Mouse (Mus musculus) G1E (cell line): ENCODE results near the gene Gm5105. TPM values are rescaled to one million over a fixed set of nuclear protein-coding genes. Genes with fewer than 3 reads are reported as not detected.

Experiments
- ATAC-seq: 2 replicates; pipeline ENCODE4 v1.8.0; 2016; ENCODE audit warnings: mild to moderate bottlenecking; ENCODE audit not compliant: insufficient number of reproducible peaks, poor library complexity, low FRiP score, severe bottlenecking; ENCODE audit errors: extremely low read depth
- DNase-seq: peaks from one replicate; pipeline ENCODE4 v3.0.0; 2012; ENCODE audit warnings: low spot score
- H3K27me3 ChIP-seq: 2 replicates; pipeline ENCODE4 v1.6.1; 2012; ENCODE audit warnings: mild to moderate bottlenecking, low read length, inconsistent platforms; ENCODE audit not compliant: insufficient read depth
- H3K36me3 ChIP-seq: replicated peaks from 2 replicates; pipeline ENCODE3; 2012; ENCODE audit warnings: mild to moderate bottlenecking, inconsistent platforms
- H3K4me1 ChIP-seq: 2 replicates; pipeline ENCODE4 v1.6.1; 2012; ENCODE audit warnings: low read depth, low read length, inconsistent platforms, mixed read lengths; ENCODE audit not compliant: insufficient read depth
- H3K4me3 ChIP-seq: 2 replicates; pipeline ENCODE4 v1.5.1; 2012; ENCODE audit warnings: low read depth, mild to moderate bottlenecking, inconsistent platforms, low read length, moderate library complexity, mixed read lengths
- H3K9me3 ChIP-seq: replicated peaks from 2 replicates; pipeline ENCODE4 v1.6.1; 2012; ENCODE audit warnings: inconsistent platforms
- CTCF ChIP-seq: IDR thresholded peaks from 2 replicates; pipeline ENCODE4 v1.5.1; 2012; ENCODE audit warnings: low read depth, low read length, inconsistent platforms, mixed read lengths
- GATA1 ChIP-seq: IDR thresholded peaks from 2 replicates; pipeline ENCODE4 v1.6.1; 2012; ENCODE audit warnings: borderline replicate concordance, low read length, inconsistent platforms, mixed read lengths
- GATA2 ChIP-seq: IDR thresholded peaks from 2 replicates; pipeline ENCODE4 v1.6.1; 2012; ENCODE audit warnings: low read depth, low read length, inconsistent platforms, borderline replicate concordance
- POLR2AphosphoS5 ChIP-seq: IDR thresholded peaks from 2 replicates; pipeline ENCODE4 v1.6.1; 2012; ENCODE audit warnings: low read depth, low read length, inconsistent platforms; ENCODE audit not compliant: insufficient replicate concordance
- TAL1 ChIP-seq: conservative IDR thresholded peaks from 2 replicates; pipeline ENCODE4 v1.6.1; 2012; ENCODE audit warnings: low read depth, low read length, inconsistent platforms, mixed read lengths
- polyA plus RNA-seq: library from polyadenylated mRNA; stranded (reverse); fragments of >175 nt; gene quantifications from 2 replicates; pipeline ENCODE4 v1.2.3, GENCODE M21; 2012
- total RNA-seq, 2 experiments: library from RNA; stranded (forward) in 1 of 2; stranded (reverse) in 1 of 2; fragments of 200-1000 nt in 1 of 2; fragments of >200 nt in 1 of 2; fragmentation: Nextera tagmentation in 1 of 2; gene quantifications; 2 replicates each; pipeline ENCODE4 v1.2.3; 2014 to 2017

The Gm5105 gene
- total and polyA plus RNA-seq, 3 experiments, result 0.11 TPM; not detected in 2

DNA sequence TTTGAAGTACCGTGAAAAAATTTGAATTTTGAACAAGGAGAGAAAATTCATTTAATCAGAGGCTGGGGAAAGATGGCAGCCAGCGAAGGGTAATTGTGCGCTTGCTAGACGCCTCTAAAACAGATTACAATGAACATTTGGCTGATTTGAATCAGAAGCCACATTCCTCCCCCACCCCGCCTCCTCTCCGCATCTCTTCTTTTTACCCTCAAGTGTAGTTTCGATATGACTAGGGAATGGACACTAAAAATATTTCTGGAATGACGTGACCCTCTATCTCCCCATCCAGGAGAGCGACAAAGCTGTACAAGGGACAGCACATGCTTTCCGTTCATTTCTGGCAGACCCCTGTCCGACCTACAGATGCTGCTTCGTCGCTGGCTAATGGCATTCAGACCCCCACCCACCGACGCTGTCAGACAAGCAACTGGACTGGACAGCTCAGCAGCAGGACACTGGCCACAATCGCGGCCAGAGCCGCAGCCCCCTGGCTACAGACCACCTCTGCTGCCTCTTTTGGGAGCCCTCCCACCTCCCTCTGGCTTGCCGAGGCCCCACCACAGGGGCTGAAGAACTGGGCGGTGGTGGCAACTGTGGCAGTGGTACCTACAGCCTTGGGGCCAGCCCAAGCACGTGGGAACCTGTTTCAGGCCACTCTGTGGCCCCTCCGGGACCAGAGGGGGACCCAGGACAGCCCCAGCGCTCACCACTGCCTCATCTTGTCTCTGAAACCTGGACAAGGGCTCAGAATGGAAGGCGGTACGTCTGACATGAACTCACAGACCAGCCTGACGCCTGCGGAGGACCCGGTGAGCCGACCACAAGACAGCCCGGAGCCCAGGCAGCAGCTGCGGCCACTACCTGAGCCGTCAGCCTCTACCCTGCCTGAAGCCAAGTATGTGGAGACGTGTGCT is 2.2 kb downstream of the Gm5105 start, which contains the start of gene 1110002E22Rik:
Gene 1110002E22Rik, plus strand, starts transcription at position 321 of the 914 bp plus-strand sequence.
- no peaks in the 10 kb centered on the region for H3K36me3 ChIP-seq
- ATAC-seq, result no peak
- H3K27me3 ChIP-seq, result peaks cover 60% of the 10 kb centered on the region
- H3K4me3 ChIP-seq, result no peak within 1 kb of the TSS
- H3K9me3 ChIP-seq, result no peaks in the 10 kb centered on the region
- peaks cover 16% of the 10 kb centered on the region for H3K4me1 ChIP-seq
- TF ChIP-seq POLR2AphosphoS5, result no peak
- no peak for TF ChIP-seq GATA2
- TF ChIP-seq TAL1, result no peak
- no peak for TF ChIP-seq CTCF
- no peak for TF ChIP-seq GATA1
- DNase-seq, result no peak

DNA sequence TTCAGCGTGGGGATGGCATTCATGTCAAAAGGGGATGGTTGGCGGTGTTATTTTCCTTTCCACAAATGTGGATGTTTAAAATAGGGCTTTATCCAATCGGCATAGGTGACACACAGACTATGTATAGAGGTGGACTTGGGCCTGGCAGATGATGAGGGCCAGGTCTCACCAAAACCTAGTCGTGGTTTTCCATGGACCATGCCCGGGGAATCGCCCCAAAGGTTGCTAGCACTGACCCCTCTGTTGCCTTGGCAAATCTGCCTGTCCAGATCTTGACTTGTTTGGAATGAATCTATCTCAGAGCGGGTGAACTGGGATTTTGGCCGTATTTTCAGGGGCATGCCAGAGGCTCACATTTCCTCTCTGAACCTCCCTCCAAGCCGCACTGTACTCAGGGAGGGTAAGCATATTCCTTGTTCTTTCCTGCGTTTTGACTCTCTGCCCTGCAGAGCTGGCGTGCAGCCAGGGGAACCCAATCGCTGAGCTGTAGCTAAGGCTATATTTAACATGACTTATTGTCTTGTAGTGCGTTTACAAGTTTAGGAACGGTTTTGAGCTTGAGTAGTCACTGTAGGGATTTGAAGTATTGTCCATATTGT is 3.4 kb downstream of the Gm5105 start:
- Histone ChIP-seq H3K36me3 (no peaks in the 10 kb centered on the region), H3K9me3 (no peaks in the 10 kb centered on the region), H3K4me3 (no peak overlapping the region), H3K27me3 (peaks cover 49% of the 10 kb centered on the region), H3K4me1 (peaks cover 17% of the 10 kb centered on the region)
- no peak for TF ChIP-seq TAL1
- no peak for TF ChIP-seq GATA2
- no peak for TF ChIP-seq POLR2AphosphoS5
- TF ChIP-seq CTCF, result no peak
- TF ChIP-seq GATA1, result no peak
- no peak for DNase-seq
- no peak for ATAC-seq

GRCm38 (mm10) chr3:138062673-138063072 is 4.5 kb downstream of the Gm5105 start:
- H3K4me1 ChIP-seq, result peaks cover 20% of the 10 kb centered on the region
- H3K4me3 ChIP-seq, result no peak overlapping the region
- peaks cover 37% of the 10 kb centered on the region for H3K27me3 ChIP-seq
- no peak for TF ChIP-seq GATA1
- no peak for TF ChIP-seq POLR2AphosphoS5
- TF ChIP-seq GATA2, result no peak
- TF ChIP-seq TAL1, result no peak
- TF ChIP-seq CTCF, result no peak
- H3K9me3 ChIP-seq, result no peaks in the 10 kb centered on the region
- ATAC-seq, result no peak
- H3K36me3 ChIP-seq, result no peaks in the 10 kb centered on the region
- no peak for DNase-seq

DNA sequence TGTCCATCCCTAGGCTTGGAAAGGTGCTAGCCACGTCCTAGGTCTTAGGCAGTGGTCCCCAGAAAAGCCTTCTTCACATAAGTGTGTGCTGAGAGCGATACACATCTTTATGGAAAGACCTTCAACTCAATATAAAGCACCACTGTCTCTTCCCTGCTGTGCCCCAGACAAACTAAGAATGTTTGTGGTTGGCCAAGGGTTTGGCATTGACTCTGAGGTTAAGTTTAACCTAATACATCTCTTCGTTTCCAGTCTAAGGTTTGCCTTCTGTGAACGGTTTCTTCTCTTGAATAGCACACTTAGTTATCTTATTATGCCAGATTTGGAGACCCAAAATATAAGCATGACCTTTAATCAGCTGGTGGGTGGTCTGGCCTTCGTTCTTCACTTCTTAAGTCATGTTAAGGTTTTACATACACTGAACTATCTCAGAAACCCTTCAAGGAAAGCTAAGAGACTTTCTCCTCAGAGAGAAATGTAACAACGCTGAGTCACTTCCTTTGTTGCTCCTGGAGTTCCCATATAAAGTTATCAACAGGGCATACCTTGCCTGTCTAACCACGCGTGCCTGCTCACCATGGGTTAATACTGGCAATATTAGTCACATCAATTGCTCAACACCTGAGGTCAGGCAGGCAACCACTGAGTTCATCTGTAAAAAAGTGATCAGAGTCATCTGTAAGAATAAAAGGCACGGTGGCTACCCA is 5.8 kb downstream of the Gm5105 start:
- DNase-seq (no peak), ATAC-seq (peak; percentile 38)
- Histone ChIP-seq H3K4me3 (no peak overlapping the region), H3K27me3 (peaks cover 24% of the 10 kb centered on the region), H3K36me3 (no peaks in the 10 kb centered on the region), H3K9me3 (no peaks in the 10 kb centered on the region), H3K4me1 (peaks cover 20% of the 10 kb centered on the region)
- TF ChIP-seq POLR2AphosphoS5, result no peak
- TF ChIP-seq CTCF, result no peak
- no peak for TF ChIP-seq GATA1
- TF ChIP-seq GATA2, result no peak
- no peak for TF ChIP-seq TAL1

- Histone ChIP-seq H3K36me3 (no peaks in the 10 kb centered on the region), H3K27me3 (peaks cover 15% of the 10 kb centered on the region), H3K4me1 (peaks cover 20% of the 10 kb centered on the region), H3K9me3 (no peaks in the 10 kb centered on the region), H3K4me3 (no peak overlapping the region)
- TF ChIP-seq CTCF (no peak), POLR2AphosphoS5 (no peak), TAL1 (no peak), GATA1 (no peak), GATA2 (no peak)
- ATAC-seq (no peak), DNase-seq (no peak)
Measured at GRCm38 (mm10) chr3:138060429-138060828, 6.8 kb downstream of the Gm5105 start.

GRCm38 (mm10) chr3:138058226-138058625 is 9.0 kb downstream of the Gm5105 start:
- TF ChIP-seq TAL1 (no peak), POLR2AphosphoS5 (no peak), CTCF (no peak), GATA2 (no peak), GATA1 (no peak)

More at GRCm38 (mm10) chr3:138058226-138058625, 9.0 kb downstream of the Gm5105 start:
- Histone ChIP-seq H3K27me3 (peaks cover 7% of the 10 kb centered on the region), H3K4me3 (no peak overlapping the region), H3K9me3 (no peaks in the 10 kb centered on the region), H3K4me1 (peaks cover 20% of the 10 kb centered on the region), H3K36me3 (no peaks in the 10 kb centered on the region)
- ATAC-seq (no peak), DNase-seq (no peak)
